Mouse (Mus musculus): ENCODE results near the gene Tgfa.

The Tgfa gene

DNA sequence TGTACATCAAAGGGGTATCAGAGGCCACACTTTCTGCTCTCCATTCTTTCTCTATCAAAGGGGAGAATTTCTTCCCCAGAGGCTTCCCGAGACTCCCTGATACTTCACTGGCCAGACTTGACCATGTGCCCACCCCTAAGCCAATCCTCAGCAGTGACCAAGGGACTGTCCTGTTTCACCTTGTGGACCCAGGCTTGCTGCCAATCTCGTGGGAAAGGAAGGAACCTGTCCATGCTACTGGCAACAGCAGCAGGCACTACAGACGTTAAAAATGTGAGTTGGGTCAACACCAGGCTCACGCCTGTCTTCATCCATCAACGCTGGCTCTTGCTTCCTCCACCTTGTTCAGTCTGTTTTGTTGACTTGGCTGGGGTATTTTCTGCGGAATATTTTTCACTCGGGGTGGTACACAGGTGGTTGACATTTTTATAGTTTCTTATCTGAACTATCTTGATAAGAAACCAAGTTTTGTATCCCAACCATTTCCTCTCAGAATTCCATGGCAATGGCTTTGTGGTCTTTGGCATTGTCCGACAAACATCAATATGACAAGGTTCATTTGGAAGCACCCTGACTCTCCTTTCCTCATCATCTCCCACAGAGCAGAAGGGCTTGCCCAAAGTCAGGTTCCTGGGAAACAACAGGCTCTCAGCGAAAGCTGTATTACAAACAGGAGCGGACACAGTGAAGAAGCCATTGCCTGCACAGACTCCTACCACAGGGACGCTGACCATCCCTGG lies 6.1 kb upstream of the Tgfa start:
- DNase-seq = no peak

DNA sequence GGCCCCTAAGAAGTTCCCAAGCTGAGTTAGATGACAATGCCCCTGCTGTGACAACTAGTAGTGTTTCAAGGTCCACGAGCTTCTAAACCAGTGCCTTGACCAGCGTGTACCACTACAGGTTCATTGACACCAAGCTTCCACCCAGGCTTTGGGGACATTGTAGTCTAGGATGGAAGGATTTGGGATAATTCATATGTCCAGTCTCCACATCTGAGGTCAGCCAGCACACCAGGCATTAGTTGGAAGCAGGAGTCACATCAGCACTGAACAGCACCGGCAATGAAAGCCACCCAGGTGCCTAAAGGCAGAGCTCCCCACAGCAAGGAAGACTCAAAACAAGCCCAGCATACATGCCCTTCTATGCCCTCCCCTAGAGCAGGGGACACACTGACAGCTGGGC lies 4.4 kb upstream of the Tgfa start:
- no peak for DNase-seq

DNA sequence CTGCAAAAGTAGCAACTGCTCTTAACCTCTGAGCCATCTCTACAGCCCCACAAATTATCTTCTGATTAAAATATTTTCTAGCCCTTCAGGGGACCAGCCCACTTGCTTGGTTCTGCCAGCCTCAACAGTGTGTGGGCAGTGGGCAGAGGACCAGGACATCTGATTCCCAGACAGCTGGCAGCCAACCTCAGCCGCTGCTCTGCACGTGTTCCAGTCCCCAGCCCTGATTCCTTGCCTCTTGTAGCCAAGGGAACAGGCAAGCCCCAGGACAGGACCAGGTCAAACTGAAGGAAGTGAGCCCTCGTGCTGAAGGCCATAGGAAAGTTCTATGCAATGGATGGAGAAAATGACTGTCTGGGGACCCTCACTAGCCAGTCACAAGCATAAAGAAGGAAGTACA lies 2.0 kb upstream of the Tgfa start:
- DNase-seq = no peak

DNA sequence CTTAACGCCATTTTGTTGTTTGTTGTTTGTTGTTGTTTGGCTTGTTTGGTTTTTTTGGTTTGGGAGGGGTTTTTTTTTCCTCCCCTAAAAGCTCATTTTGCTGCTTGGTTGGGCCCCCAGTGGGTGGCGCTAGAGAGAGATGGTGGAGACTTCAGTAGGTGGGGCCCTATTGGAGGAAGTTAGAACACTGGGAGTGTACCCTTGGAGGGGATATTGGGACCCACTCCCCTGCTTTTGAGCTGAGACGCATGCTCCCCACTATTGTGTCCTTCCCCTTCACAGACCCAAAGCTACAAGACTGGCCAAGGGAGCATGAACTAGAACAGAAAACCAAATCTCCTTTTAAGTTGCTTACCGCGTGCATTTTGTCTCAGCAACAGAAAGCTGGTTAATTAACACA lies 1.1 kb upstream of the Tgfa start:
- peak; percentile 46 to 58 for DNase-seq

DNA sequence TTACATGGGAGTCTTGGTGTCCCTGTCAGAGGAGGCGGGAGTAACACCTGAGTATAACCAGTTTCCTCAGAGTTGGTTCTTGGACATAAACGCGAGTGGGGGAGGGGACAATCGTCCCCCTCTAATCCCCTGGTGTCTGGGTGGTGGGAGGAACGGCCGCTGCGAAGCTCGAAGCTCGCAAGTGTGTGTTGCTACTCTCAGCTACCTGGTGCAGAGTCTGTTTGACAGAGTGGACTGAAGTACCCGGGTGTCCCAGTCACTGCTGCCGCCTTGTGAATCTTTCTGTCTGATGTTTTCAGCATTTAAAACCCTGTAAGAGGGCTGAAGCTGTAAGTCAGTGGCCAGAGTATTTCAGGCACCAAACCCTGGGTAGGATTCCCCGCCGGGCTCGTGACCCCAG lies 1.0 kb downstream of the Tgfa start:
- no peak for DNase-seq

DNA sequence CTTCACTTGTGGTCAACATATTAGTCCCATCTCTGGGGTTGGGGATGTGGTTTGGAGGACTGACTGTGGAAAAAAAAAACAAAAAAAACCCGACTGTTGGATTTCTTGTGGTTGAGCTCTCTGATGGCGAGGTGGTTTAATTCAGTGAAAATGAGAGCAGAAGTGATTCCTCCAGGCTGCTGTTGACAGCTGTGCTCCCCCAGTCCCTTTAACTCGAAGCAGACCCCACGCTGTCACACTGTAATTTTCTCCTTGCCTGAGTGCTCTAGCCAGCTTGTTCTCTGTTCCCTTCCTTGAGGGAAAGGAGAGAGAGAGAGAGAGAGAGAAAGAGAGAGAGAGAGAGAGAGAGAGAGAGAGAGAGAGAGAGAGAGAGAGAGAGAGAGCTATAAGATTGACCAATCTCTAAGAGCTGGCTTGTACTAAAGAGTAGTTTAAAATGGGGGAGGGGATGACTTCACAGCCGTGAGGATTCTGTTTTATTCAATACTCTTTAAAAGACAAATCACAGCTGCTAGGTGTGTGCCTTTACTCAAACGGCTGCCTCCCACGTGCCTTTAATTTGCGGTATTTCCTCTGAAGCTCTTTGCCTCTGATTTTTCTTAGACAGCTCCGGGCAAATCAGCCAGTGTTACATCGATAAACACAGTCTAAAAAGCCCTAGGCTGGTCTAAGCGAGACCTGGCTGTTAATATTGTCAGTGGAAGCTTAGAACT lies 2.3 kb downstream of the Tgfa start:
- DNase-seq = no peak

DNA sequence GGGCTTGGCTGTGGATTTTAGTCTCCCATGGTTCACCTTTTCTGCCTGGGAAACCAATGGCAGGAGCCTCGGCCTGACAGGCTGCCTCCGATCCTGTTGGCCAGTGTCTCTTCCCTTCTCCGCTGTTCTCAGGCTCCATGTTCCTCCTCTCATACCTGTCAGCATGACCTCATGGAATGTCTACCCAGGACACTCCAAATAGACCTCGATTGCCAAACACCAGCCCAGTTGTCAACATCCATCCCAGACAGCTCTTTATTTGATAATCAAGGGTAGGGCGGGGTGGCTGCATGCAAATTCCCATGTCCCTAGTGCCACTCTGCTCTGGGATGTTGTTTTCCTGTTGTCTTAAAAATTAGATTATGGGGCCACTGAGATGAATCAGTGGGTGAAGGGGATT lies 5.9 kb downstream of the Tgfa start:
- no peak for DNase-seq

DNA sequence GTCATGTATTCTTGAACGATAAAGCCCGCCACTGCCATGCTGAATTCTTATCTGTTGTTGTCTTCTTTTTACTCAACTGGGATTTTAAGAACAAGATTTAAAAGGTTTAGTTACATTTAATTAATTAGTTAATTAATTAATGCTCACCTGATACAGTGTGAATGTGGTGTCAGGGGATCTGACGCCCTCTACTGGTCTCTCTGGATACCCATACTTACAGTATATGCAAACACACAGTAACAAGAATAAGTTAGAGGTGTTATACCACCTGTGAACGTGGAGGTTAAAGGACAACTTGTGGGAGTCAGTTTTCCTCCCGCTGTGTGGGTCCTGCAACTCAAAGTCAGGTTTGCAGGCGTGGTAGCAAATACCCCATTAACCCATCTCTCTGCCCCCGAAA lies 8.1 kb downstream of the Tgfa start:
- DNase-seq = no peak

DNA sequence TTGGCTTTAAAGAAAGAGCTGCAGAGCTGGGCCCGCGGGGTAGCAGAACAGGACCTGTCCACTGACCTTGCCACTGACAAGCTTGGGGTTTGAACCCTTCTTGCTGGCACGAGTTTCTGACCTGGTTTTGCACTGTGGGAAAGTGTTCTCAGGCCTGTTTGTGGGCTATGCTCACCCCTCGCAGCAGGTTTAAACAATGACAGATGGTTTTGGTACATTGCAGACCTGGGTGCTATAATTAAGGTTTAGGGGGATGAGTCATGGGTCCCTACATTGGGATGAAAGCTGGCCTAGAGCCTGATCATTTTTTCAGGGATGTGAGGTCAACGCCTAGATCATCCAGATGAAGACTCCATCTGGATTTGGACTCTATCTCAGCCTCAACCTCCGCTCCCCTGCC lies 11.0 kb downstream of the Tgfa start:
- no peak for DNase-seq

DNA sequence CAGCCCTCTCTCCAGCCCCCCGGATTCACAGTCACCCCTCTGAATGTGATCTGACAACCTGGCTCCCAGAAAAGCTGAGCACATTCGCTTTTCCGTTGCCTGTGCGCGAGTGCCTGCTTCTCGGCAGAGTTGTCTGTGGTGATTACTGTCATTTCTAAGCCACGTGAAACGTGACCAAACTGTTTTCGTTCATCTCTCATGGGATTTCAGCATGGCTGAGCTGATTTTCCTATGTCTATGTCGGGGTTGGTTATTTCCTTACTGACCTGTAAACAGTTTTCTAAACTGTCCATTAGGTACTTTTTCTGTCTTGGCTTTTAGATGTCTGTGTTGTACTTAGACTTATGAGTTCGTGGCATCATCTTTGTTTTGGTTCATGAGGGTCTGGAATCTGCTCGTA lies 12.0 kb downstream of the Tgfa start:
- DNase-seq = no peak

DNA sequence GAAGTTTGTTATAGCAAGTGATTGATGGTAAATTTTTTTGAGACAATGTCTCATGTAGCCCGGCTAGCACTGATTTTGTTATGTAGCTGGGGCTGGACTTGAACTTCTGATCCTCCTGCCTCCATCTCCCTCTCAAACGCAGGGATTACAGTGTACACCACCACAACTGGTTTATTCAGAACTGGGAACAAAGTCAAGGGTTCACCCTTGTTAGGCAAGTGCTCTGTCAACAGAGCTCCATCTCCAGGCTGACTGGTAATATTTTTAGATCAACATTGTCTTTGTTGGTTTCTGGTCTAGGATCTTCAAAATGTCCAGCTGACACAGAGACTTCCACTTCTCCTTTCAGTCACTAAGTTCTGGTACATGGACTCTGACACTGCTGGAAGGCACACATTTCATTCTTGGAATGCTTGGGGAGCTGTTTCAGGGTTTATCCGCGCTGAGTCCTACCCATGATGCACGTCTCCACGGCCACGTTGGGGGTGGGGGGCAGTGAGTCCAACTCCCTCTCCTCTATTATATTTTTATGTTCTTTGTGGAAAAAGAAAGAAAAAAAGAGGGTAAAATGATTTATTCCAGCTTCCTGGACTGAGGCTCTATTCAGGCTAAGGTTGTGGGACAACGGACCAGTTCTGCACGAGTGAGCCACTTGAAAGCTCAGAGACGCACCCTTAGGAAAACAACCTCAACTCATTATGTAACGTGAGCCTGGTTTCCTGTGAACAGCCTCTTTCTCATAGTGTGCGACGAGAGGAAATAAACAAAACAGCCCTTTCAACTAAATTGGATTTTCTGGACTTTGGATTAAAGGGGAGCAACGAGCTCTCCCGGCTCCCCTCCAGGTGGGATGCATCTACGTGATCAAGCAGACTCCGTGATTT lies 14.4 kb downstream of the Tgfa start:
- peak; percentile 33 to 54 for DNase-seq

DNA sequence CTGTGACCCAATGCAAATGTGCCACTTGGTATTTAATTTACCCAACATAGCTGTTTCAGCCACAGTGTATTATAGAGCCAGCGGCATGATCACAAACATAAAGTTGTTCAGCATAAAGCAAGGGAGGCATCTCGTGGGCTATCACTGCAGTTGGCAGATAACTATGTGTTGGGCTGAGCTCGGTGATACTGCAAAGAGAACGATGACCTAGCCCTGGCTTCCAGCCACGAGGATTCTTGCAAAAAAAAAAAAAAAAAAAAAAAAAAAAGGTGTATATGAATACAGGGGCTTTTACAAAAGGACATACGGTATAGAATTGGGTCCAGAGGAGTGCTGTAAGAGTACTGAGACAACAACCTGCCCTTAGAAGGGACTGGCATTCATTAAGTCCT lies 15.0 kb downstream of the Tgfa start:
- no peak for DNase-seq

DNA sequence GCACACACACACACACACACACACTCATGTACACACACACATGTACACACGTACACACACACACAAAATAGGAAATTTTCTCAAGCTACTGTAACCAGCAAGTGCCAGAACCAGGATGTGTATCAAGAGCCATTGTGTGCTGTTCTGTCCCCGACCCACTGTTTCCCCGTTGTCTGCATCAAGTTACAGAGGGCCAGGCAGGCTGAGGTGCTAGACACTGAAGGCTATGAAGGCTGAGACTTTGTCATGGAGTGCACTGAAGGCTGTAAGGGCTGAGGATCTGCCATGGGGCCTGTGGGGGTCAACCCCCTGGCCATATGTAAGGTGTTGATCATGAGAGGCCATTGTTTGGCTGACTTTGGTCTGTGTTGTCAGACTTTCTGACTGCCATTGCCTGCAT lies 15.6 kb downstream of the Tgfa start:
- DNase-seq = no peak

DNA sequence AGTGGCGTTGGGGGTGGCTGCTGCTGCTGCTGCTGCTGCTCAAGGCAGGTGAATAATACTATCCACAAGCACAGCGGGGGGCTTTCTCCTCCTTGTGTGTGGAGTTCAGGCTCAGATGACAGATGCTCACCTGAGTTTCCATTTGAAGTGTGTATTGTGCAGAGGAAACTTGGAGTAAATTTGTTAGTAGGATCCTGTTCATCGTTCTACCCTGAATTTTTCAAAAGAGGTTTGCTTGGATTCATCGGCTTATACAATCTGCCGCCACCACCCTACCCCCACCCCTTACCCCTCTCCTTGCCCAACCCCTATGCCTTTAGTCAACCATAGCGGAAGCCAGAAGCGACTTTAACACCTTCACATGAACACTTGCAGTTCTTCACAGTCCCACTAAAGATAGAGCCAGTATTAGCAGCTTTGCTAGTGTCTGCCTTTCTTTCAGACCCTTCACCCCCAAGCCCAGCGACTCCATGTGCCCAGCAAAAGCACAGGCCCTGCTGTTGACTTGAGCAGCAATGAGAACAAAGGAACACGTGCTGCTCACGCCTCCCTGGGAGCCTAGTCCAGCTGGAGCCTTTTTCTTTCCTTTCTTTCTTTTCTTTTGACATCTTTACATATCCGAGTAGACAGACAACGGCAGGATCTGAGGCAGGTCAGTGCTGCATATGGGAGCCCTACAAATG lies 16.2 kb downstream of the Tgfa start:
- no peak for DNase-seq

DNA sequence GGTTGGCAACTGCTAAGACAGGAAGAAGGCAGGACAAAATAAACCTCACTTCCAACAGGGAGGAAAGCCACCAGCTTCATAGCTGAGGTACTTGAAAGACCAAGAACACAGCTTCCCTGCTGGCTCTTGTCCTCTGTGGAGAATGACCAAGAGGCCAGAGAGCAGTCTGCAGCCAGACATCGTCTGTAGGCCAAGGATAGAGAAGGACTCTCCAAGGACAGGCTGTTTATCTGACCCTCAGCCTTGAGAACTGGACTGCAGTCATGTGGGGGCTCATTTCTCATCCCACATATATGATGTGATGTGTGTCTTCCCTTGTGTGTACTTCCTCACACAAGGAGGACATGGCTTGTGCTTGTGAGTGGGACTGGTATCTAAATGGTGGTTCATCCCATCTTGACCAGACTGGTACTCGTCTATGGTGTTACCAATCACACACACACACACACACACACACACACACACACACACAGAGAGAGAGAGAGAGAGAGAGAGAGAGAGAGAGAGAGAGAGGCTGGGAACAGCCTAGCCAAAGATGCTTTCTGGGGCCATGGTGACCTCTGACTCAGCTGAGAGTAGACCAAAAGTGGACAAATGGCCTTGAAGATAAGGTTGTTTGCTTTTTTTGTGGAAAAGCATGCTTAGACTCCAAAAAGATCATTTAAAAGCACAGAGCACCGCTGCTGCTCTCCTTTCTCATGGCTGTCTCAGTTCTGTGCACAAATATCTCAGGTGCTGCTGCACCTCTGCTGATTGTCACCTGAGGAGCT lies 18.0 kb downstream of the Tgfa start:
- DNase-seq = no peak

DNA sequence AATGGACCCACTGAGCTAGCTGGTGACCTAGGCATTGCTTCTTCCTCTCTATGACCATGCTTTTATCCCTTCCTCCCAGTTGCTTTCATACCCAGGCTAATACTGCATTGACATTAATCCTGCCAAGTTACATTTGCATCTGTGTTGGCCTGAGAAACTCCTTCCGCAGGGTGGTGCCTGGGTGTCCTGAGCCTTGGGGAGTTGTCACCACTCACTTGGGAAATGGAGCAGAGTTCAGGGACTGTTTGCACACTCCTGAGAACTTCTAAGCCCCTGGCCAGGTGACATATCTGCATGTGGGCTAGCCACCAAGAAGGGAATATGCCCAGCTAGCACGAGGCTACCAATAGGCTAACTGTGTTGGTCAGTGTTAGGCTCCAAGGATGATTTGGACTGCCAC lies 23.0 kb downstream of the Tgfa start:
- DNase-seq = peak in 1 of 2 experiments; percentile 23

DNA sequence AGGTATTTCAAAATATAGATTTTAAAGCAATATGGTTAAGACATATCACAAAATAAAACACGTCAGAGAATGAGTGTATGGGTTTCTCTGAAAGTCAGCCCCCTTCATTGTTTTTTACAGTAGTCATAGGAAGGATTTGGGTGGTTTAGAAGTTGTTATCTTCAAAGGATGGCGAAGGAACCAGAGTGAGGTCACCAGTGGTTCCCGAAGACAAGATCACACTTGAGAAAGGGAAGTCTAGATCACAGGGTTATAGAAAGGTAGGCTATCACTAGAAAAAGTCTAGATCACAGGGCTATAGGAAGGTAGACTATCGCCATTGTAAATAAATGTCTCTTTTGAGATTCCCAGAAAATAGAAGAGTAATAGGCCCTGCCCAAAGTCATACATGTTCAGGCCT lies 23.7 kb downstream of the Tgfa start:
- DNase-seq = no peak

DNA sequence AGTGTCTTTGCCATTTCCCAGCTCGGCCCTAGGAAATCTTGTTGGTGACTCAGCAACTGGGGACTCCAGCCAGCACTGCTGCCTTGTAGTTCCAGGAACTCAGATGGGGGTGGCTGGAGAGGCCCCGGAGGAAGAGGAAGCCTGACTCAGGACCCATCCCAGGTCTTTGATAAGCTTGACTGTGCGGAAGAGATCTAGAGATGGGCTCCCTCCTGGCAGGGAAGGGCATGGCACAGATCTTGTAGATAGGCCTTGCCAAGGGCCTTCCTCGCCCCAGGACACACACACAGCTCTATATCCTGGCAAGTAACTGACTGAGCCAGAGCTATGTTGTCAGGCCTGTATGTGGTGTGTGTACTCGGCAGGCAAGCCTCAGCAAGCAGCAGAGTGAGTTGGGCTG lies 24.5 kb downstream of the Tgfa start:
- peak; percentile 44 to 52 for DNase-seq

DNA sequence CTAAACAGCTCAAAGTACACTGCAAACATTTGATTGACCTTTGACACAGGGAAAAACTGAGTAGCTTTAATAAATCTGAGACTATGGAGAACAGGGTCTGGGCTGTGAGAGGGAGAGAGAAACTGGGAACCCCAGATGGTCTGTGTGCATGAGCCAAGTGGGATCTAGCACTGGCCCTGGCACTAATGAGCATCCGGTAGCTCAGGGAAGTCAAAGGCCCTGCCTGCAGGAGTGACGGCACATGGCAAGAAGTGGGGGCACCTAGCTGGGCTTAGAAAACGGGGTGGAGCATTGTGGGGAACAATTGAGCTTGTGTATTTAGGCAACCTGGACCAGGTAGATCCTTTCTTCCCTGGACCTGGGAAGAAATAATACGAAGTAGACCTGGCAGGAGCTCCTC lies 25.1 kb downstream of the Tgfa start:
- peak; percentile 21 to 32 for DNase-seq

DNA sequence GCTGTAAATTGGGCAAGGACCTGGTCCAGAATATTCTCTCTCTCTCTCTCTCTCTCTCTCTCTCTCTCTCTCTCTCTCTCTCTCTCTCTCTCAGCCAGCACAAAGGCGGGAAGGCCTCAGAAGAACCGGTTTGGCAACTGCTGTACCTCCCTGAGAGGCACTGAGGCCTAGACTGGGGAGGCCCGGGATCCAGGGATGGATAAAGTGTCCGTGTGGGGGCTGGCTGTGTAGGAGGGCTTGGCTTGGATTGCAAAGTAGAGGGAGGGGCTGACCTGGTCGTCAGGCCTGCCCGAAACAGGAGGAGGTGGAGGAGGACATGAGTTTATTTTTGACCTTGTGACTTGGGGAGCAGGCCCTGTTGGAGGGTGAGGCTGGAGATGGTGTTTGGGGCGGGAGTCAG lies 27.4 kb downstream of the Tgfa start:
- DNase-seq = peak; percentile 47 to 70

DNA sequence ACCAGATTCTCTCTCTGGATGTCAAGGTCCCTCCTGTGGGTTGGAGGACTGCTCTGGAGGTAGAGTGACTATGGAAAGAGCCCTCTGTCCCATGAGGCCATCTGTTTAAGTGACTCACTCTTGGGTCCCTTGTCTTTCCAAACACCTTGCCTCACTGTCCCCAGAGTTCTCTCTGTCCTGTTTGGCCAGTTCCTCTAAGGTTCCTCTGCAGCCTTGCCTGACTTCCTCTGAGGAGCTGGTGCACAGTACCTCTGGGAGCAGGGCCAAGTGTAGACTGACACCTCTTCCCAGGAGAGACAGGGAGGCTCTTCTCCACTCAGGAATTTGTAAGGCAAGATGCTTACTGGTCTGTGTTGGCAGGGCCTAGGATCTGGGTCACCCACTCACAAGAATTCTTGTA lies 30.6 kb downstream of the Tgfa start:
- DNase-seq = no peak

DNA sequence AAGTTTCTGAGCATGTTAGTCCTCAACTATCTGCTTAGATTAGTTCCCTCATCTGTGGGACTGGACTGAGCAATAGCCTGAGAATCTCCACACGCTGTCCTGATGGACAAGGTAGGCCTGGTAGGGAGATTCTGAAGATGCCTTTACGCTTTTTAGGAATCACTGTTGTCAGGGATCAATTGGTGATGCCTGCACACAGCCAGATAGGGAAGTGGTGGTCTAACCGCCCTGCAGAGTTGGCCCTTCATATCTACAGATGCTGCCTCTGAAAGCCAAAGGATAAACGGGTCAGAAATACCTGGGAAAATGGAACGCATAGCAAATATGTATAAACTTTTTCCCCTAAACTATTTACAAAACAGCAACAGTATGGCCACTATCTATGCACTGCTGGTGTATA lies 37.3 kb downstream of the Tgfa start:
- DNase-seq = no peak
